Mouse (Mus musculus): ENCODE data around the gene Napepld. TPM values are rescaled to one million over a fixed set of nuclear protein-coding genes. Genes with fewer than 3 reads are reported as not detected.

Gene Napepld
- 0.86 and 1.3 TPM in 2 replicates for polyA plus RNA-seq (2015; fragmentation: Nextera tagmentation; extraction: Ambion mirVana)

DNA sequence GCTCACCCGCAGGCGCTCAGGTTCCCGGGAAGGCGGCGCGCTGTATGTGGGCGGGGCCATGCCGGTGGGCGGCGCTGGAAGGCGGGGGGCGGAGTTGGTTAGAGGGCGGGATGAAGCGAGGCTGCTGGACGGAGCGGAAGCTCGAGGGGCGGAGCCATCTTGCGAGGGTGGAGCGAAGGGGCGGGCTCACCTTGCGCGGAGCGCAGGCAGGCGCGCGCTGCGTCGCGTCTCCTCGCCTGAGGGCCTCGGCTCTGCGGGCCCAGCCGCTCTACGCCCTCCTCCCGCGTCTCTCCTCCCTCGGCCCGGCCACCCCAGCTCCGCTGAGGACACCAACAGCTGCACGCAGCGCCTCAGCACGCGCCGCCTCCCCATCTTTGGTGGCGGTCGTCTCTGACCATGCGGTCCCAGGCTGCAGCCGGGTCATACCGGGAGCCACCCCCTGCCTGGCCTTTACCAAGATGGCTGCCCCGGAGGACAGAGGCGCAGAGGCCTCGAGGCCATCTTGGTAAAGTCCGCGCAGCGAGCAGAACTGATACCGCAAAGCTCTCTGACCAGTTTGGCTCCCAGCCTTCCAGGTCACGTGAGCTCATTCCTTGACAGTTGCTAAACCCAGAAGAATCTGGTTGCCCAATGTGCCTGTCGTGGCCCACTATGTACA lies at the start of gene Napepld:
TSS of gene Napepld (minus strand) at position 46 of the 658 bp plus-strand sequence.

DNA sequence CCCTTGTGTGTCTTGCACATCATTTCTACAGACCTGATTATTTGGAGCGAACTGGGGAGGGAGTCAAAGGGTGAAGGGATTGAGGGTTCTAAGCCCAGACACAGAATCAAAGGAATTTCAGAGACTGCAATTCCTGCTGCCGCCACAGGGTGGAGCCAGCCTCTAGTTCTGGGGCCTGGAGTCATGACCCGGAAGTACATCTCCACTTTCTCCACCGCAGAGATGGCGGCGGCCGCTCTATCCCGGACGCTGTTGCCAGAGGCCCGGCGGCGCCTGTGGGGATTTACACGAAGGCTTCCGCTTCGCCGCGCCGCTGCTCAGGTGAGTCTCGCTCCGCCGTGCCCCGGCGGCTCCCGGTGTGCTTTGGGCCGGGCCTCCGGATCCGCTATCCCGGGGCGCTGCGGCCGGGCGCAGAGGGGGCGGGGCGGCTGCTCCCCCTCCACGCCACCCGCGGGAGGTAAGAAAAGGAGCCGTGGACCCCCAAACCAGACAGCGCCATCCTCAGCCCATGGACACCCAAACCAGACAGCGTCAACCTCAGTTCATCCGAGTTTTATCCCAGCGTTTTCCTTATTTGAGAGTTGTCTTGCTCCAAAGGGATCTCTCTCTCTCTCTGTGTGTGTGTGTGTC lies 35.9 kb upstream of the Napepld start, which contains the start of gene Pmpcb:
TSS of gene Pmpcb (plus strand) at position 186 of the 630 bp plus-strand sequence.

DNA sequence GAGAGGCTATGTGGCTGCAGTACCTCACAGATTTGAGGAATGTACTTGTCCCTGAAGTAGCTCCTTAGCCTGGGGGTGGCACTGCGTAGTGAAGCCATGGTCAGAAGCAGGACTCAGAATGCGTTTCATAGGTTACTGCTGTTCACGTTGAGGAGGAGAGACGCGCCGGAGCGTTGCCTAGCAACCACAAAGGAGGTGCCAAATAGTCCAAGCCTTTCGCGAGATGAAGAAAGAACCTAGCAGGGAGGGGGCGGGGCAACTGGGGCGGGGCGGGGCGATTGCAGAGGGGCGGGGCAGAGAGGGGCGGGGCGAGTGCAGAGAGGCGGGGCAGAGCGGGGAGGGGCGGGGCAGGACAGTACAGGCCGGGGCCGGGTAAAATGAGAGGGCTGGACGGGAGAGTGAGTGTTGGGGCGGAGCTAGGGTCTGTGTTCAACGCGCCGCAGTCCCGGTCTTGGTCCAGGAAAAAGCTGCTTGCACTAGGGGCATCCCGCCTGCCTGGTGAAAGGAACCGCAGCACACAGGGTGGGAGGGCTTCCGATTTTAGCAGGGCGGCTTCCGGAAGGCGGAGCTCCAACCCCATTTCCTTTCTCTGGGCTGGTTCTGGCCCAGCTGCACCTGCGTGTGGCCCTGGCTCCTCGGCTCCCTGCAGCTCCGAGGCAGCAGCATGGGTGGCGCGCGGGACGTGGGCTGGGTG lies 55.6 kb downstream of the Napepld start, which contains the start of the genes Fbxl13 and Armc10:
TSS of gene Fbxl13 (minus strand) at position 196 of the 694 bp plus-strand sequence.
TSS of gene Armc10 (plus strand) at position 375 of the 694 bp plus-strand sequence.

Other genes starting within 250 kb of the Napepld start
- 6.1 and 9.9 TPM in 2 replicates for gene Lrrc17, start 157.8 kb downstream of the Napepld start, polyA plus RNA-seq (2015; fragmentation: Nextera tagmentation; extraction: Ambion mirVana)
- 0.11 TPM in 1 of 2 replicates, not detected in the other for gene Fbxl13, start 55.8 kb downstream of the Napepld start, polyA plus RNA-seq (2015; fragmentation: Nextera tagmentation; extraction: Ambion mirVana)
- gene Armc10, start 55.6 kb downstream of the Napepld start, polyA plus RNA-seq (2015; fragmentation: Nextera tagmentation; extraction: Ambion mirVana) = 15.1 and 16.8 TPM in 2 replicates
- gene Pmpcb, start 35.7 kb upstream of the Napepld start, polyA plus RNA-seq (2015; fragmentation: Nextera tagmentation; extraction: Ambion mirVana) = 38.3 and 42.7 TPM in 2 replicates
- 60.8 and 62.9 TPM in 2 replicates for gene Dnajc2, start 83.9 kb upstream of the Napepld start, polyA plus RNA-seq (2015; fragmentation: Nextera tagmentation; extraction: Ambion mirVana)
- gene Psmc2, start 83.9 kb upstream of the Napepld start, polyA plus RNA-seq (2015; fragmentation: Nextera tagmentation; extraction: Ambion mirVana) = 118 and 131 TPM in 2 replicates
- gene Slc26a5, start 164.2 kb upstream of the Napepld start, polyA plus RNA-seq (2015; fragmentation: Nextera tagmentation; extraction: Ambion mirVana) = not detected in 2 replicates

Data from spleen, postnatal 0 days (tissue).